Mouse (Mus musculus) thymus, postnatal 36 days (tissue): ENCODE measurements around the gene Hist1h4f.
"Not testable (repeated sequence)": the region's sequence is repeated elsewhere in the genome, so short reads cannot be mapped to it uniquely, and the experiment has no call there.

Experiments
- DNase-seq, 2 experiments: peaks; one replicate each; pipeline ENCODE4 v3.0.0; 2022; ENCODE audit warnings: mixed read lengths in 2 of 2

Gene Hist1h4f

DNA sequence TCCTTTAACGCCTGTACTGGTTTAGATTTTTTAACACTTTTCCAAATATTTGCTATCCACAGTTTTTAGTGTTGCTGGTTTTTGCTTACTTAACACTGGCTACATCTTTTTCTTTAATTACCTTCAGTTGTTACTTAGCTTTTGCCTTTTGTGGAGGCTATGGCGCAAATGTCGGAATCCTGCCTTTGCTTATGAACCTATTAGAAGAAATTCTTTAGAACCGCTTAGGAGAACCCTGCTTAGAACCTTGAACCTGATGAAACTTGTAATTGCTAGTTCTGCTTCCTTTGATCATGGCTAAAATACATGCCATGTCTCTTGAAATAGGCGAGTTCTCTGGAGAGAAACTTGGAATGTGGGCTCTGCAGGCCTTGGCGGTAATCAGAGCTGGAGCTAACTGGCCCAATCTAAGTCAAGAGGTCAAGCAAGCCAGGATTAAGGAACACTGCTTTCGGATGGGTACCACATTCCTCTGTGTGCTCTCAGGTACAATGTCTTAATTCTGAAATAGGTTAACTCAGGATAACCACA is 25.0 kb upstream of the Hist1h4f start:
- no peak for DNase-seq

DNA sequence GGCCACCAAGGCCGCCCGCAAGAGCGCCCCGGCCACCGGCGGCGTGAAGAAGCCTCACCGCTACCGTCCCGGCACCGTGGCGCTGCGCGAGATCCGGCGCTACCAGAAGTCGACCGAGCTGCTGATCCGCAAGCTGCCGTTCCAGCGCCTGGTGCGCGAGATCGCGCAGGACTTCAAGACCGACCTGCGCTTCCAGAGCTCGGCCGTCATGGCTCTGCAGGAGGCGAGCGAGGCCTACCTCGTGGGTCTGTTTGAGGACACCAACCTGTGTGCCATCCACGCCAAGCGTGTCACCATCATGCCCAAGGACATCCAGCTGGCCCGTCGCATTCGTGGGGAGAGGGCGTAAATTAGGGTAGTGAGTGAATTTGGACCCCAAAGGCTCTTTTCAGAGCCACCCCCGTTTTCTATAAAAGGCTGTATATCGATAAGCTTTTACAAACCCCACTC is 24.4 kb upstream of the Hist1h4f start:
- peak in 1 of 2 experiments; percentile 42 for DNase-seq

DNA sequence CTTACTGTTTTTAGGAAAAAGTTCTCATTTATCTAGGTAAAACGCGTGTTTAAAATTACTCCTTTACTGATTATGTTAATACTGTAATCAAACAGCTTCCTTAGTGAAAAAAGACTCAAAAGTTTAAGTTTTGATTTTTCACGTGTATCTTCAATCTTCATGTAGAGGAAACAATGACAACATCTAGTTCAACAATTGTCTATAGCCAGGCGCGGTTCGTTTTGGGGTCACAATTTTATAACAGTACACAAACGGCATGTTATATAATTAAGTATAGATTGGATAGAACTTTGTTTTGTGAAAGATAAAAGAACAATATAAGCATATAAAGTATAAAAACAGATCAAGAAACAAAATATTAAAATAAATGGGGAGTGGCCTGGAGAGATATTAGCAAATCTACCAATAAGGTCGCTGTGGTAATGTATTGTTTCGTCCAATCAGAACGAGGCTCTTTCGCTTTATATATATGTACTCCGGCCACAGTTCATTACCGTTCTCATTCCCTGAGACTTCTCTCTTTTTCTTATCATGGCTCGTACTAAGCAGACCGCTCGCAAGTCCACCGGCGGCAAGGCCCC is 23.9 kb upstream of the Hist1h4f start, which contains the start of gene Hist1h3d:
Gene Hist1h3d (plus strand): TSS at position 493 of the 581 bp plus-strand sequence.
- DNase-seq, result peak in 1 of 2 experiments; percentile 34

DNA sequence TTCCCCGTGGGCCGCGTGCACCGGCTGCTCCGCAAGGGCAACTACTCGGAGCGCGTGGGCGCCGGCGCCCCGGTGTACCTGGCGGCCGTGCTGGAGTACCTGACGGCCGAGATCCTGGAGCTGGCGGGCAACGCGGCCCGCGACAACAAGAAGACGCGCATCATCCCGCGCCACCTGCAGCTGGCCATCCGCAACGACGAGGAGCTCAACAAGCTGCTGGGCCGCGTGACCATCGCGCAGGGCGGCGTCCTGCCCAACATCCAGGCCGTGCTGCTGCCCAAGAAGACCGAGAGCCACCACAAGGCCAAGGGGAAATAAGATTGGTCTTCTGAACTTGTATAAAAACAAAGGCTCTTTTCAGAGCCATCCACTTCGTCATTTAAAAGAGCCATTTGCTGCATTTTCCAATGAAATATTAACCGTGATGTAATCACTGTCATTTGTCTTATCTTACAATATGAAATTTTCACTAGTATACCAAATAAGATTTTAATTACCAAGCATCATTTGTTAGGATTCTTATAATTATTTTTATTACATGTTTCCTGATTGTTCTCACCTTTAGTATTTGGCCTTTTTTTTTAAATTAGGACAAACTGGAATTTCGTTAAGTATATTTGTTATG is 23.2 kb upstream of the Hist1h4f start:
- DNase-seq, result not testable (repeated sequence)

DNA sequence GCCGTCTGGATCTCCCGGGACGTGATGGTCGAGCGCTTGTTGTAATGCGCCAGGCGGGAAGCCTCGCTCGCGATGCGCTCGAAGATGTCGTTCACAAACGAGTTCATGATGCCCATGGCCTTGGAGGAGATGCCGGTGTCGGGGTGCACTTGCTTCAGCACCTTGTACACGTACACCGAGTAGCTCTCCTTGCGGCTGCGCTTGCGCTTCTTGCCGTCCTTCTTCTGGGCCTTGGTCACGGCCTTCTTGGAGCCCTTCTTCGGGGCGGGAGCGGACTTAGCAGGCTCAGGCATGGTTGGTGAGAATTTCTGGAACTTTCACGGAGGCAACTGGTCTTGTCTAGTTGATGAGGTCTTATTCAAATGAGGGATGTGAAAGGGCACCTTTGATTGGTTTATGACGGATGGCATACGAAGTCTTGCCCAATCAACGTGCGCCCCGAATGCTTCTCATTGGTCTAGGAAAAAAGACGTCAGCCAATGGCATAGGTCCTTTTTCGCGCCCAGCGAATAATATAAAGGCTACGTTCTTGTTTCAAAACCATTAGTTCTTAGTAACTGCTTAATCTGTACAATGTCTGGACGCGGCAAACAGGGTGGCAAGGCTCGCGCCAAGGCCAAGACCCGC is 22.6 kb upstream of the Hist1h4f start, which contains the start of the genes Hist1h2bf and Hist1h2ad:
Gene Hist1h2bf (minus strand): TSS at position 299 of the 627 bp plus-strand sequence.
Gene Hist1h2ad (plus strand): TSS at position 484 of the 627 bp plus-strand sequence.
- DNase-seq, result peak; percentile 83 to 90

DNA sequence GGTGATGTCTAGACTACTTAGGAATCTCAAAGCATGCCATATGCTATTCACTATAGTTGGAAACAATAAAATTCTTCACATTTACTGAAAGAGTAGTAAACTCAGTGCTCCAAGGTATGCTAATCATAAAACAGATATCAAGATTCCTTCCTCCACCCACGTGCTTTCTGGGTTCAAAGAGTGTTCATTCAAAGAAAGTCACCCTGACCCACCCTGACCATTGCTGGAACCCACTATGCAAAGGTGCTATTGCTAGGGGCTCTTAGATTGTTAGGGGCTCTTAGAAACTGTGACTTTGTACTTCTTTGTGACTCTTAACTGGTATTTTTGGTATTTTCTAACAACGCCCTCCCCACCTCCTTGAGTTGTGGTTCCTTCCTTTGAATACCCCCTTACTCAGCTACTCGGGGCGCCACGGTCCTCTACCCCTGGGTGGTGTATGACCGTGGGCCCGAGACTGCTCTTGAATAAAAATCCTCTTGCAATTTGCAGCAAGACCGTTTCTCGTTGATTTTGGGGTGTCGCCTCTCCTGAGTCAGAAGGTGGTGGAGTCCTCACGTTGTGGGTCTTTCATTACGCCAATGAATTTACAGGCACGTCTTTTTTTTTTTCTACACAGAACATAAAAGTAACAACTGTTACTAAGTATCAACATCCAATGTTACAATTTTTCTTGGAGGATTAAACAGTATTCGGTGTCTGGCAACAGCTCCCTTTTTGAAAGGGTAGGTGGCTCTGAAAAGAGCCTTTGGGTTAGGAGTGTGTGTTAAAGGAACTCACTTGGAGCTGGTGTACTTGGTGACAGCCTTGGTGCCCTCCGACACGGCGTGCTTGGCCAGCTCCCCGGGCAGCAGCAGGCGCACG is 21.8 kb upstream of the Hist1h4f start:
- DNase-seq, result peak in 1 of 2 experiments; percentile 40

DNA sequence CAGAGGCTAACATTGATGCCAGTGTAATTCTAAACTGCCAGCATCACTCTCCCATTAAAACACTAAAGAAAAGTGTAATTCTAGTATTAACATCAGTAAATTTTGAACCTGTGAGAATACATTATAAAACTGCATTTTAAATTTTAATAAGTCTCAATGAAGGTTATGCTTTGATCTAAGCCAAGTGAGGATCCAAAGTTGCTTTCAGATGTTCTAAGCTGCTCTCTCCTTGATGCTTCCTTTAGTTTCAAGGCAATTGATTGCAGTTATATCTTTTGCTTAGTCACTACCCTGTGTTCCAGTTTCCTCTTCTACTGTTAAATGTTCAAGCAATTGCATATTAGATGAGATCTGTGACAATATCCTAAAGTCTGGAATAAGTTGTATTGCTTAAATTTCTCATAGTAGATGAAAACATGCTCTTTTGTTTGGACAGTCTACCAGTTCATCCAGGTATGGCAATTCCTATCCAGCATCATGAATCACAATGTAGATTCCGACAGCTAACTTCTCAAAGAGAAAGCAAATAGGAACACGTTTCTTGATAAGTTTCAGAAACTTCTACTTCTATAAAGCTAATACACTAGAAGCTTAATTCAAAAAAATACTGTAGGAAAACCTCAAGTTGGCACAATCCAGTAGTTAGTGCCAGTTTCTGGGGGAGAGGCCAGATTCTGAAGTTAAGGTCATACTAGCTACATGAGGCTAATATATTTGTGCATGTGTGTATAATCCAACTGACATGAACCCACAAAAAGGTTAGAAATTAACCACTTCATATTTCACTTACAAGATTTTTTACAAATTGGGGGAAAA is 21.0 kb upstream of the Hist1h4f start:
- no peak for DNase-seq

DNA sequence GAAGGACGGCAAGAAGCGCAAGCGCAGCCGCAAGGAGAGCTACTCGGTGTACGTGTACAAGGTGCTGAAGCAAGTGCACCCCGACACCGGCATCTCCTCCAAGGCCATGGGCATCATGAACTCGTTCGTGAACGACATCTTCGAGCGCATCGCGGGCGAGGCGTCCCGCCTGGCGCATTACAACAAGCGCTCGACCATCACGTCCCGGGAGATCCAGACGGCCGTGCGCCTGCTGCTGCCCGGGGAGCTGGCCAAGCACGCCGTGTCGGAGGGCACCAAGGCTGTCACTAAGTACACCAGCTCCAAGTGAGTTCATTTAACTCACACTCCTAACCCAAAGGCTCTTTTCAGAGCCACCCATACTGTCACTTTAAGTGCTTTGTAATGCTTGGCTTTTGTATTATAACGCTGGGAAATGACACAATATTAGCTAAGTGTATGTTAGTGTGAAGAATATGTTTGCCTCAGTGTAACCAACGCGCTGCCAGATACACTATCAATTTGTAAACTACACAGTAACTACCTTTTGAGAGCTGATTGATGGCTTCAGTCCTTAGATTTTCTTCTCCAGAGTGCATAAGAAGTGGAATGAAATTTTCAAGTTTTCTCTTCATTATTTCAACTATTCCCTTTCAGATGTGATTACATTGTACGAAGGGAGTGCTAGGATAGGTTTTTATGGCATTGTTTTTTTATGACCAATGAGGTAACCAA is 20.2 kb upstream of the Hist1h4f start:
- DNase-seq, result not testable (repeated sequence)

DNA sequence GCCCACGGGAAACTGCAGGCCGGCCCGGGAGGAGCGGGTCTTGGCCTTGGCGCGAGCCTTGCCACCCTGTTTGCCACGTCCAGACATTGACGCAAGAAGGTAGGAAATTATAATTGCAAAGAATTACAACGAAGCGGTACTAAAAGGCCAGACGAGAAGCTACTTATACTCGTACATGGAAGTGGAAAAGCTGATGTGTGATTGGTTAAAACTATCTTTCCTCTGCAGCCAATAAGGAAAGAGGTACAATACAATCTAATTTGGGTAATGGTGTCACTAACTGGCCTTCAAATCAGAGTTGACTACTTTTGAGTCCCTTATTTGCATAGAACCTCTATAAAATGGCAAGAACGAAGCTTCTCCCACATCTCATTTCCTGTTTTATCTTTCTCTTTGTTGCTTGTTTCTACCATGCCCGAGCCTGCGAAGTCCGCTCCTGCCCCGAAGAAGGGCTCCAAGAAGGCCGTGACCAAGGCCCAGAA is 19.6 kb upstream of the Hist1h4f start, which contains the start of the genes Hist1h2ae and Hist1h2bg:
Gene Hist1h2ae (minus strand): TSS at position 199 of the 482 bp plus-strand sequence.
Gene Hist1h2bg (plus strand): TSS at position 375 of the 482 bp plus-strand sequence.
- DNase-seq, result peak; percentile 75 to 81

DNA sequence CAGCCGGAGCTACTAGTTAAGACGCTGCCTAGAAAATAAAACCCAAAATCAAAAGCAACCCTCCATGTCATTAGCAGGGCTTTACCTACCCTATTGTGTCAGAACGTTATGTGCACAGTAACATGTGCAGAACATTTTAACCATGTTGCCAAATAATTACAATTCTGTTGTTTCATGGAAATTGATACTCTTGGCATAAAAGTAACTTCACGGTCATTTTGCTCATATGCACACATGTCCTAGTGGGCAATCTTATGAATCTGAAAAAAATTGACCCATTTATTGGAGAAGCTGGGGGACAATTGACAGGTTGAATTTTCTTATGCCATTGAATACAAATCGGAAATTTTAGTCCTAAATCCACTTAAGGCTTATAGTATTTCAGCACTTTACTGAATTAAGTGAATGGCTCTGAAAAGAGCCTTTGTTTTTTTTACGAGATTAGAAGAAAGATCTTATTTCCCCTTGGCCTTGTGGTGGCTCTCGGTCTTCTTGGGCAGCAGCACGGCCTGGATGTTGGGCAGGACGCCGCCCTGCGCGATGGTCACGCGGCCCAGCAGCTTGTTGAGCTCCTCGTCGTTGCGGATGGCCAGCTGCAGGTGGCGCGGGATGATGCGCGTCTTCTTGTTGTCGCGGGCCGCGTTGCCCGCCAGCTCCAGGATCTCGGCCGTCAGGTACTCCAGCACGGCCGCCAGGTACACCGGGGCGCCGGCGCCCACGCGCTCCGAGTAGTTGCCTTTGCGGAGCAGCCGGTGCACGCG is 19.0 kb upstream of the Hist1h4f start:
- DNase-seq, result not testable (repeated sequence)

DNA sequence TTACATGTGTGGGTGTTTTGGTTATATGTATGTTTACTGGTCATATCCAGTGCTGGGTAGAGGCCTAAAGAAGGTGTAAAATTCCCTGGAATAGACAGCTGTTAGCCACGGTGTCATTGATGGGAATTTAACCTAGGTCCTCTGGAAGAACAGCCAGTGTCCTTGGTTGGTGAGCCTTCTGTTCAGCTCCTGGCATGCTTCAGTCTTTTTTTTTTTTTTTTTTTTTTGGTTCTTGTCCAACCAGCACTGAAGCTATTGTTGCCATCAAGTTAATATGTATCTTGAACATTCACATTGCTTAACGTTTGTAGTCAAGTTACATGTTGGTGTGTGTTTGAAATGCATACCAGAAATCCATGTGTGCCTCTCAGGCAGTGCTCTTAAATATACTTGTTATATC is 13.0 kb upstream of the Hist1h4f start:
- no peak for DNase-seq

DNA sequence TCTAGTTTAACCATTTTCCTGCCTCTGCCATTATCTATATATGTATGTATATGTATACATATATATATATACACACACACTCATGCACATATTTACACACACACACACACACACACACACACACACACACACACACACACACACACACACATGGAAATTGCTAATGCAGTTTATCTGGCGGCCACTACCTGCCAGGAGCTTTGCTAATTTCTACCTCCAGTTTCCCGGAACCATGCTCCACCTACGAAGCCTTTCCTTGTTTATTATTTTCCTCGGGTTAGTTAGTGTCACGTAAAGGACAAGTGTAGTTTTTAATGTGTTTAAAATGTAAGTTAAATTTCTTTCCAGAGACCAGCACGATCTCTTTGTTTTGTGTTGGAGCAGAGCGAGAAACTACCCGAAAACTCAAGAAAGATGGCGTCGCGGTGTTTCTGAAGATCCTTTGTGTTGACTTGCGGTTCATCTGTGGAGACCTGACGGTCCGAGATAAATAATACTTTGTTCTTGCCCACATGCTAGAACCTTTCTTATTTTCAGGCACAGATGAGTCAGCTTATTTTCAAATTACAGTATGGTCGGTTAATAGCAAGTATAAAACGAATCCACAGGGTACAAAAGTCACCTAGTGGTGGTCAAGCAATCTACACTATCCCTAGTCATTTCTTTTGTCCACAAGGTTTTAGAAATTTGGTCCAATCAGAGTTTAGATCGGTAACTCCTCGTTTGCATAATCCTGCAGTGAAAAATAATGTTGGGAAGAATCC is 11.4 kb upstream of the Hist1h4f start:
- DNase-seq, result no peak

DNA sequence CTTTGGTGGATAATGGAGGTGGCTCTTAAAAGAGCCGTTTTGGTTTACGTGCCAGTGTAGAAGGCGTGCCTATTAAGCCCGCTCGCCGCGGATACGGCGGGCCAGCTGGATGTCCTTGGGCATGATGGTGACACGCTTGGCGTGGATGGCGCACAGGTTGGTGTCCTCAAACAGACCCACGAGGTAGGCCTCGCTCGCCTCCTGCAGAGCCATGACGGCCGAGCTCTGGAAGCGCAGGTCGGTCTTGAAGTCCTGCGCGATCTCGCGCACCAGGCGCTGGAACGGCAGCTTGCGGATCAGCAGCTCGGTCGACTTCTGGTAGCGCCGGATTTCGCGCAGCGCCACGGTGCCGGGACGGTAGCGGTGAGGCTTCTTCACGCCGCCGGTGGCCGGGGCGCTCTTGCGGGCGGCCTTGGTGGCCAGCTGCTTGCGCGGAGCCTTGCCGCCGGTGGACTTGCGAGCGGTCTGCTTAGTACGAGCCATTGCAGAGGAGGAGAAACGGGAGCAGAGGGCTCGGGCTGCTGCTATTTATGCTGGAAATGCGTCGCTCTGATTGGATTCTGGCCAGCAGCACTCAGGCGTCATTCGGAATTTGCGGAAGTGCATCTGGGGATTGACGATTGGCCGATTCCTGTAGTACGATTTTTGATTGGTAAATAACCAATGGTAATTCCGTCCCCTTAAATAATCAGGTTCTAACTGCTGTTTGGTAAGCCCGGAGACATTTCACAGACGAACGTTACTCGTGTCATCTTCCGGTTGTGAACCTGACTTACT is 10.6 kb upstream of the Hist1h4f start, which contains the start of gene Hist1h3e:
Gene Hist1h3e (minus strand): TSS at position 487 of the 777 bp plus-strand sequence.
- DNase-seq, result peak; percentile 86 to 90

DNA sequence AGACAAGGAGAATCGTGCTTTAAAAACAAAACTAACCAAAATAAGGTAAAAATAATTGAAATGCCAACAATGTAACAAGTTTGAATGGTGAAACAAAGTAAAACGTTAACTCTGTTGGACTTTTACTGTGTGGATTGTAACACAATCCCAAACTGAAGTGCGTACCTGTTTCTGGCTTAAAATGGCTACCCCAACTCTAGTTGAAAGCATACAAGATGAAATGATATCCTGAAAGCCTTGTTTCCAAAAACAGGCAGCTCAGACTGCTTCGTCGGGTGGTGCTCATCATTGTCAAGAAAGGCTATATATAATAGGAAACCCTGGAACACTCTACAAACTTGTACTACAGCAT is 10.1 kb upstream of the Hist1h4f start:
- DNase-seq, result not testable (repeated sequence)

DNA sequence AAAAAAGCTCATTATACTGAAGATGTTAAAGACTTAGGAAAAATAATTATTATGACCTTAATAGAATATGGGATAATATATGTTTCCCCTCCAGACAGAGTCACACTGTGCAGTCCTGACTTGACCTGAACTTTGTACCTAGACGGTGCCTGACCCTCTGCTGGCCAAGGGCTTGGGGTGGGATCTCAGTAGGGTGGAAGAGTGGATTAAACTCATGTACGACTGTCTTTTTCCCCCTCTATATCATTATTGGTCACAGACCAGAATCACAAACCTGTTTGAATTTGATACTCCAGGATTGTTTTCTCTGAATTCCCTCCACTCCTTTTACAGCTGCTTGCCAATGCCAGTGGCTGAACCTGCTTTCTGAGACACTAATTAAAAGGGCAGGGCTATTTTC is 9.3 kb upstream of the Hist1h4f start:
- DNase-seq, result not testable (repeated sequence)

DNA sequence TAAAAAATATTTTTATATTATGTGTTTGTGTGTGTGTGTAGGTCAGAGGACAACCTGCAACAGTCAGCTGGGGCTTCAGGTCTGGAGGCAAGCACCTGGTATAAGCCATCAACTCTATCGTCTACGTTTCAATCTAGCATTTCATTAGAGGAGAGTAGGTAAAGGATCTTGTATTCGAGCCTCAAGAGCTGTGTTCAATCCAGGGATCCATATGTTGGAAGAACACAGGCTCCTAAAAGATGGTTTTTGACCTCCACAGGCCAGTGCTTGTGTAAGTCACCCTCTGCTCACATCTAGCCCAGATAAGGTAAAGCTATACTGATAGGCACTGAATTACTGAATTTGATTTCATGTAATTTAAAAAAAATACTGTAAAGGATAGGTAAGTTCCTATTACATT is 5.5 kb upstream of the Hist1h4f start:
- DNase-seq, result no peak

DNA sequence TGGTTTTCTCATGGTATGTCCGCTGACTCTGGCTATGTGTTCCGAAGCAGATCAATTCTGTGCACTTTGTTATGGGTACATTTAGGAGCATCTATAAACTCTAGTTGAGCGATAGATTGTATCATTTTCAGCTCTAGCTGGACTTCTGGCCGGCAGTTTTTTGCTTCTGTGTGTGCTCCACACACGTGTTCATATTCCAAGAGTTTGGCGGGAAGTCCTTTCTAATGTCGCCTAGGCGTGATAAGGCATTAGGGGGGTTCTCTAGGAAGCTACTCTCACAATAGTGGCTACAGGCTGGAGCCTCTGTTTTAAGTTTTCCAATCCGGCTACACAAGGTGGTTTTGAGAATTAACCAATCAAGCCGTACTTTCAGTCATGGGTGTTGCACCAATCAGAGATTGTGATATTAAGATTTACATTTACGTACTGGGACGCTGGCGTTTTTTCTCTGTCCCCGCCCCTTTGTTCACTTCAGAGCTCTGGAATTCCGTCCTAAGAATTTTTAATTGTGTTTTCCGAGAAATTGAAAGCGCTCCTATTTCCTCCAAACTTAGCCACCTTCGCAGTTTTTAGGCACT is 4.5 kb upstream of the Hist1h4f start:
- DNase-seq, result peak; percentile 54 to 59
